Mouse (Mus musculus) hindbrain, embryonic 14.5 days (tissue): Measurements from ENCODE around the gene Brwd1. TPM values are rescaled to one million over a fixed set of nuclear protein-coding genes. Genes with fewer than 3 reads are reported as not detected.

ENCODE experiments used
- ATAC-seq: fragments of 200-750 bp; cut with Nextera tagmentation; 2 replicates; pipeline ENCODE4 v1.8.0; 2017; ENCODE audit warnings: moderate number of reproducible peaks, mild to moderate bottlenecking, moderate TSS enrichment, moderate library complexity; ENCODE audit not compliant: low FRiP score
- DNase-seq: peaks from one replicate; pipeline ENCODE4 v3.0.0-alpha.2; 2015; ENCODE audit warnings: low spot score
- H3K27ac ChIP-seq: fragments of 300-500 bp; sonication (generic); 2 replicates; pipeline ENCODE4 v1.5.1; 2014; ENCODE audit warnings: mild to moderate bottlenecking, moderate library complexity
- H3K27me3 ChIP-seq: fragments of 300-500 bp; sonication (generic); 2 replicates; pipeline ENCODE4 v1.6.1; 2014; ENCODE audit warnings: mild to moderate bottlenecking, low read length, mixed read lengths; ENCODE audit not compliant: control insufficient read depth, insufficient read depth
- H3K36me3 ChIP-seq: fragments of 300-500 bp; sonication (generic); replicated peaks from 2 replicates; pipeline ENCODE4 v1.6.1; 2014; ENCODE audit not compliant: control insufficient read depth, insufficient read depth
- H3K4me1 ChIP-seq: fragments of 300-500 bp; sonication (generic); replicated peaks from 2 replicates; pipeline ENCODE4 v1.6.1; 2014; ENCODE audit warnings: antibody characterized with exemption, low read length, mixed read lengths; ENCODE audit not compliant: control insufficient read depth, insufficient read depth
- H3K4me2 ChIP-seq: fragments of 300-500 bp; sonication (generic); replicated peaks from 2 replicates; pipeline ENCODE4 v1.6.1; 2014; ENCODE audit warnings: mild to moderate bottlenecking, moderate library complexity
- H3K4me3 ChIP-seq: fragments of 300-500 bp; sonication (generic); replicated peaks from 2 replicates; pipeline ENCODE4 v1.5.1; 2014; ENCODE audit warnings: mild to moderate bottlenecking, low read length
- H3K9ac ChIP-seq: fragments of 300-500 bp; sonication (generic); 2 replicates; pipeline ENCODE4 v1.6.1; 2014
- H3K9me3 ChIP-seq: fragments of 300-500 bp; sonication (generic); 2 replicates; pipeline ENCODE4 v1.6.1; 2016; ENCODE audit warnings: low read length; ENCODE audit not compliant: control insufficient read depth
- WGBS: fragments of 180-500 bp; shearing (Covaris S2); extraction: QIAGEN DNeasy Blood & Tissue Kit; methylation state at CpG from one replicate; pipeline ENCODE4 v1.1.7; 2014; 5-methylcytosine and 5-hydroxymethylcytosine counted together
- polyA plus RNA-seq: library from polyadenylated mRNA; unstranded; fragments of >200 nt; fragmentation: Nextera tagmentation; extraction: Ambion mirVana; gene quantifications from 2 replicates; pipeline ENCODE4 v1.2.1, GENCODE M21; 2014

Brwd1 gene
- 316 and 319 TPM in 2 replicates for polyA plus RNA-seq

DNA sequence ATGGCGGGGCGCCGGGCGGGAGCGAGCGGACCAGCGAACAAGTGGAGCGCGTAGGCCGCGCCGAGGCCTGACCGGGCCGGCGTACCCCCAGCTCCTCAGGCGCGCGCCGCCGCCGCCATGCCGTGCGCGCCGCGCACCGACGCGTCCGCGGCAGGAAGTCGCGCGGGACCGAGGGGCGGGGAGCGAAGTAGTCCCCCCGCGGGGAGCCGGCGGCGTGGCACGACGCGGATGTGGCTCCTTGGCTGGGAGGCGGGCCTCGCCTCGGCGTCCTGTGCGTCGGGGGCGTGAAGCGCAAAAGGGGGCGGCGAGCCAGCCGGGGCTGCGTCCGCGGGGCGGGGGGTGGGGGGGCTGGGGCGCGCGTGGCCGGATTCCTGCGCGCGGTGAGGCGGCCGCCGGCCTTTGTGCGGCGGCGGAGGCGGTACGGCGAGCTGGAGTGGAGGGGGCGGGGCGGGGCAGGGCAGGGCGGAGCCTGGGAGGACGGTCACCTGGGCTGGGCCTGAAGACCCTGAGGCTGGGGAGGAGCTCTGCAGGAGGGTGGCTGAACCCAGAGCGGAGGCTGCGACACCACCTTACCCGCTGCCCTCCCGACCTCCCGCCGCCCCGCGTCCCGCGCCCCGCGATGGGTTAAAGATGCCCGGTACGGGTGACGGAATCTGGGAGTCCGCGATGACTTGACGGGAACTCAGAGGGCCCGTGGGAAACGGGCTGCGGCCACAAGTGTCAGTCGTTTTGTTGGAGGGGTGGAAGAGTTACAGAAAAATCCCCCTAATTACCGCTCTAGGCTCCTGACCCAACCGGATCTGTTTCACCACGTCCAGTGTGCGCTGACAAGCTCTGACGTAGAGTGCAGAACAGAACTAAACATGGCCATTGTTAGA lies at the start of gene Brwd1:
Gene Brwd1 (minus strand): TSS at position 226 of the 878 bp plus-strand sequence.
- DNase-seq, result peak; percentile 89
- peaks cover 18% of the 10 kb centered on the region for H3K4me1 ChIP-seq
- no peaks in the 10 kb centered on the region for H3K27me3 ChIP-seq
- WGBS, result under 1% methylated on average over 98 of the region's 107 CpGs
- ATAC-seq, result peak; percentile 83
- H3K27ac ChIP-seq, result peak within 1 kb of the TSS; percentile 98
- peaks cover 30% of the 10 kb centered on the region for H3K36me3 ChIP-seq
- H3K4me2 ChIP-seq, result peak within 1 kb of the TSS; percentile 69
- peak within 1 kb of the TSS; percentile 99 for H3K9ac ChIP-seq
- peak within 1 kb of the TSS; percentile 98 for H3K4me3 ChIP-seq
- no peaks in the 10 kb centered on the region for H3K9me3 ChIP-seq

DNA sequence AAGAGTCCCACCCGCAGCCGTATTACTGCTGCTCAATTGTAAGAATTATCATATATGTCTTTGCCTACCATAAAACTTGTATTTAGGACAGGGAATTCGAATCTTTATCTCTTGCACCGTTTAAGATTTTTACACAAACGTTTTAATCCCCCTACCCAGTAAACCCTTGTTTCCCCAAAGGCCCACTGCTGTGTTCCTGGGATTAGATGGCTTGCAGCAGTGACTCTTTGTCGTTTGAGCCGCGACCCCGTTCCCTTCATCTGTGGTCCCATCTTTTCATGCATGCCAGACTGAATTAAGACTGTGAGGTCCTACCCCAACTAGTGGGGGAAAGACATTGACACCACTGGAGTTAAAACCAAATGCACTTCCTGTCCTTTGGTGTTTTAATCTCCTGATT lies 46.1 kb upstream of the Brwd1 start:
- Histone ChIP-seq H3K9me3 (no peaks in the 10 kb centered on the region), H3K27me3 (no peaks in the 10 kb centered on the region), H3K9ac (peak overlapping the region; percentile 84), H3K4me2 (peak overlapping the region; percentile 62), H3K27ac (peak overlapping the region; percentile 99), H3K4me1 (peaks cover 22% of the 10 kb centered on the region), H3K4me3 (peak overlapping the region; percentile 99), H3K36me3 (peaks cover 27% of the 10 kb centered on the region)
- no peak for ATAC-seq
- WGBS, result 2% methylated on average over 9 of the region's 9 CpGs
- peak; percentile 51 for DNase-seq

DNA sequence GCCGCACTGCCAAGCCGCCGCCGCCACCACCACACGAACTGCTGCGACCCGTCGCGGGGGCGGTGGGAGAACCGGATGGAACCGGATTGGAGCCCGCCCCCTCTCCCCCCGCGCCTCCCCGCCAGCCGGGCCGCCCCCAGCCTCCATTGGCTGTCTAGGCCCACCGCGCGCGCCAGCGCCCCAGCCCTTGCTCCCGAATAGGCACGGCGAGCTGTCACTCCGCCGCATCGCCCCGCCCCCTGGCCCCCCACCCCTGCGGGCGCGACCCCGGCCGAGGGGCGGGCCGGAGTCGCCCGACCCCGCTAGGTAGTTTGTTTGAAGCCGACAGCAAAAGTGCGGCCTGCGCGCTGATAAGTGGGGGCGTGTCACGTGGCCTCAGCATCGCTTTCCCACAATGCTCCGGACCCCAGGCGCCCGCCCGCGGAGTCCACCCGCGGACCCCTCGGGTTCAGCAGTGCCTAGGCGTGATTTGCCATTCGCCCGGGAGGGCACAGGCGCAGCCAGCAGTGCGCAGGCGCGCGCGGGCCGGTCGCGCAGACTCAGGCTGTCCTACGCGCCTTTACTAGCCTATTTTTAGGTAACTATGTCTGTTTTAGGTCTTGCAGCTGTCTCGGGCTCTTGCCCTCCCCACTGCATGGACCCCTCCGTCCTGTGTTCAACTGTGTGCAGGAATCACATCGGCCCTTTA lies 45.5 kb upstream of the Brwd1 start, which contains the start of gene Hmgn1:
Gene Hmgn1 (minus strand): TSS at position 73 of the 688 bp plus-strand sequence.
- peak; percentile 95 for DNase-seq
- peak; percentile 97 for ATAC-seq
- Histone ChIP-seq H3K9me3 (no peaks in the 10 kb centered on the region), H3K4me2 (peak within 1 kb of the TSS; percentile 85), H3K27me3 (no peaks in the 10 kb centered on the region), H3K27ac (peak within 1 kb of the TSS; percentile 99), H3K36me3 (peaks cover 33% of the 10 kb centered on the region), H3K4me1 (peaks cover 22% of the 10 kb centered on the region), H3K4me3 (peak within 1 kb of the TSS; percentile 99), H3K9ac (peak within 1 kb of the TSS; percentile 98)
- WGBS, result under 1% methylated on average over 50 of the region's 72 CpGs

DNA sequence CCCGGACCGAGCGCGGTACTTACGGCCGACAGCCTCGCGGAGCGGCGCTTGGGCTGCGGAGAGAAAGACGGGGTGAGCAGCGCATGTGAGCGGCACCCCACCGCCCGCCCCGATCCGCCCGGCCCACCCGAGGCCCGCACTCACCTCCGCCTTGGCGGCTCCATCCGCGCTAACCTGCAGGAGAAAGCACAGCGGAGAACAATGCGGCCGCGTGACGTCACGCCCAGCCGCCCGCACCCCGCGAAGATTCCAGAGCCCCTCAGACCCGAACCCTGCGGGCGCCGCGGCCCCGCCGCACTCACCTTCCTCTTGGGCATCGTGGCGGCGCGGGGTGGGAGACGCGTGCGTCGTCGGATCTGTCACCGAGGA lies 44.9 kb upstream of the Brwd1 start:
- Histone ChIP-seq H3K27me3 (no peaks in the 10 kb centered on the region), H3K27ac (peak overlapping the region; percentile 99), H3K36me3 (peaks cover 39% of the 10 kb centered on the region), H3K4me2 (peak overlapping the region; percentile 85), H3K4me1 (peaks cover 22% of the 10 kb centered on the region), H3K4me3 (peak overlapping the region; percentile 99), H3K9ac (peak overlapping the region; percentile 98), H3K9me3 (no peaks in the 10 kb centered on the region)
- WGBS, result under 1% methylated on average over 33 of the region's 52 CpGs
- peak; percentile 73 for ATAC-seq
- DNase-seq, result no peak

DNA sequence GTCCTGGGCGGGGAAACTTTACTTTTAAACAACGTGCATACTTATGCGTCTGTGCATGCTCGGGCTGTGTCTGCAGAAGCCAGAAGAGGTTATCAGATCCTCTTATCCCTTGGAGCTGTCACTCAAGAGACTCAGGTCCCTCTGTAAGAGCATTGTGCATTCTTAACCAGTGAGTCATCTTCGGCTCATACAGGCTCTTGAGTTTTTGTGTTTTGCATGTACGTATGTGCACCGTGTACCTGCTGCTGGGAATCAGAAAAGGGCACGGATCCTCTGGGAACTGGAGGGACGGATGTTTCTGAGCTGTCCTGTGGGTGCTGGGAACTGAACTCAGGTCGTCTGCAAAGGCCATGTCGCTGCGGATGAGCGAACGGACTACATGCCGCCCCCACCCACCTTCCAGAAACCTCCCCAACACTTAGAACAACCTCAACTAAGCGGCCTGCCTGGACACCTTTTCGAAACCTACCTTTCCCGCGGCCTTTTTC lies 44.4 kb upstream of the Brwd1 start:
- peak overlapping the region; percentile 99 for H3K4me3 ChIP-seq
- no peak for ATAC-seq
- peak; percentile 28 for DNase-seq
- no peaks in the 10 kb centered on the region for H3K27me3 ChIP-seq
- H3K9ac ChIP-seq, result peak overlapping the region; percentile 98
- H3K4me2 ChIP-seq, result peak overlapping the region; percentile 85
- H3K9me3 ChIP-seq, result no peaks in the 10 kb centered on the region
- H3K4me1 ChIP-seq, result peaks cover 22% of the 10 kb centered on the region
- peaks cover 44% of the 10 kb centered on the region for H3K36me3 ChIP-seq
- WGBS, result 7% methylated on average over 19 of the region's 19 CpGs
- peak overlapping the region; percentile 99 for H3K27ac ChIP-seq

DNA sequence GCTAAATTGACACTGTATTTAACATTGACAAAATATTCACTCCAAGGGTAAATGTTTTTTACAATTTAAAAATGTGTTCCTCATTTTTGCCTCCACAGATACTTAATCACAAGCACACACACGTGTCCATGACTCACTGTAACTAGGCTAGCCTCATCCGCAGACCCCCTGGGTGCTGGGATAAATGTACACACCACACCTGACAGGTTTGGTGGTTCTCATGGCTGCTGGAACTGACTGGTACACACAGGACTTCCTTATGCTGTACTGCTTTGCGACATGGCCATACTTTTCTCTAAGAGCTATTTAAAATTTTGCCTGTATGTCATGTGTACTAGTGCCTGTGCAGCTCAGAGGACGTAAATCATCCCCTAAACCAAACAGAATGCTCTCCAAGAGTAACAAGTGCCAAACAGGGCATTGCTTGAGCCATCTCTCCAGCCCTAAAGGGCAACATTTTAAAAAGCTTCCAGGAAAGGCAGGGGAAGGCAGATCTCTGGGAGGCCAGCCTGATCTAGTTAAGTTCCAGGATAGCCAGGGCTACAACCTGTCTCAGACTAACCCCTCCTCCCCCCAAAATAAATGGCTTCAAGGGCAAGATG lies 37.8 kb upstream of the Brwd1 start:
- no peaks in the 10 kb centered on the region for H3K9me3 ChIP-seq
- no peak overlapping the region for H3K9ac ChIP-seq
- WGBS, result 80% methylated on average over 4 of the region's 4 CpGs
- H3K4me2 ChIP-seq, result no peak overlapping the region
- H3K27ac ChIP-seq, result no peak overlapping the region
- H3K27me3 ChIP-seq, result no peaks in the 10 kb centered on the region
- H3K4me1 ChIP-seq, result peaks cover under 1% of the 10 kb centered on the region; the same call in 1 of the 2 replicates
- no peak overlapping the region for H3K4me3 ChIP-seq
- no peak for ATAC-seq
- DNase-seq, result no peak
- peaks cover 56% of the 10 kb centered on the region for H3K36me3 ChIP-seq

DNA sequence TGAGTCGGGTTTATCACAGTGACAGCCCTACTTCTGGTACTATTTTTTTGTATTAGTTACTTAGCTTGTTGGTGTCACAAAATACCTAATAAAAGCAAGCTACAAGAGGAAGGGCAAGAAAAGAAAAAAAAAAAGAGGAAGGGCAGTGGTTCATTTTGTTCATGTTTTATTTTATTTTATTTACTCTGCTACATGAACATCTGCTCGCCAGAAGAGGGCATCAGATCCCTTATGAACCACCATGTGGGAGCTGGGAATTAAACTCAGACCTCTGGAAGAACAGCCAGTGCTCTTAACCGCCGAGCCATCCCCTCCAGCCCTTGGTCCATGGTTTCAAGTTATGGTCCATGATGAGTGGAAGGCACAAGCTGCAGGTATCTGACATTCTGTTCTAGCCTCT lies 32.4 kb upstream of the Brwd1 start:
- Histone ChIP-seq H3K4me2 (no peak overlapping the region), H3K27ac (no peak overlapping the region), H3K27me3 (no peaks in the 10 kb centered on the region), H3K4me1 (no peaks in the 10 kb centered on the region), H3K36me3 (peaks cover 6% of the 10 kb centered on the region), H3K4me3 (no peak overlapping the region), H3K9ac (no peak overlapping the region), H3K9me3 (no peaks in the 10 kb centered on the region)
- no peak for ATAC-seq
- no peak for DNase-seq
- WGBS, result 49% methylated on average over 4 of the region's 4 CpGs

DNA sequence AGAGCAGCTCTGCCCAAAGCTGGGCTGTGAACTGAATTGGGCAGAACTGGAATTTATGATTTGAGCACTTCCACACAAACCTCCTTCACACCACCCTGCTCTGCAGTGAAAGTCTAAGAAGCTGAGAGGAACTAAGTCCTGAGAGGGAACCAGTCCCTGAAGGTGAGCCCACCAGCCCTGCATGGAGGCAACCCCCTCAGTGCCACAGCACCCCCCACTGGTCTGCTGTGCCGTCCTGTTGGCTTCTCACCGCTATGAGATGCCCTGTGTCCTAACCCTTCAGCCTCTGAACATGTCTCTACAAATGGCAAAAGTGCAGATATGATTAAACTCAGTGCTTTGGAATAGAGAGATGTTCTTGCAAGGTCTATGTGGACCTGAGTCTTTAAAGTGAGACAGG lies 30.4 kb upstream of the Brwd1 start:
- Histone ChIP-seq H3K4me1 (no peaks in the 10 kb centered on the region), H3K4me2 (no peak overlapping the region), H3K9ac (no peak overlapping the region), H3K9me3 (no peaks in the 10 kb centered on the region), H3K4me3 (no peak overlapping the region), H3K36me3 (no peaks in the 10 kb centered on the region), H3K27ac (no peak overlapping the region), H3K27me3 (no peaks in the 10 kb centered on the region)
- WGBS, result 43% methylated on average over 2 of the region's 2 CpGs
- ATAC-seq, result no peak
- no peak for DNase-seq
